Mouse (Mus musculus) CD8-positive naive resting alpha-beta T cell, adult 2 months (primary cell): ENCODE measurements around the gene Gm10198.

Experiments
- DNase-seq, 2 experiments: peaks; one replicate each; pipeline ENCODE4 v3.0.0; 2022; ENCODE audit warnings: low read depth in 2 of 2, low spot score in 2 of 2

Gm10198 gene

GRCm38 (mm10) chr13:111640319-111640718, 47.7 kb downstream of the Gm10198 start:
- DNase-seq = no peak
